Mouse (Mus musculus): Measurements from ENCODE around the gene Suco. TPM values are rescaled to one million over a fixed set of nuclear protein-coding genes. Genes with fewer than 3 reads are reported as not detected.

Suco gene
- 100 to 1,000 TPM; 150 to 164 TPM for total RNA-seq (2023)

GRCm38 (mm10) chr1:161876553-161877447 is at the start of gene Suco:
Gene Suco, minus strand, starts transcription at chr1:161876682.

GRCm38 (mm10) chr1:161788339-161788738 is 88.1 kb downstream of the Suco start, which contains the start of gene Fasl:
Gene Fasl, minus strand, starts transcription at chr1:161788495.

Other genes starting within 250 kb of the Suco start
- gene Fasl, start 88.2 kb downstream of the Suco start, total RNA-seq (2023) = under 1 TPM; 0.18 to 0.75 TPM
- 10 to 100 TPM; 13.4 to 15.8 TPM for gene Pigc, start 92.5 kb upstream of the Suco start, total RNA-seq (2023)
- not detected for gene 4930558K02Rik, start 103.0 kb upstream of the Suco start, total RNA-seq (2023)

Measured in neutrophil, adult 59 days (primary cell).